Mouse (Mus musculus) layer of hippocampus, adult 11-12 months (tissue): ENCODE measurements around the gene Nhlrc4.
A peak's percentile ranks its signal among the peaks of the same experiment; 100 is the strongest.

Experiments
- DNase-seq: peaks from one replicate; pipeline ENCODE4 v3.0.0; 2022; ENCODE audit warnings: low spot score

Gene Nhlrc4

GRCm38 (mm10) chr17:25919786-25920642 lies 24.7 kb downstream of the Nhlrc4 start:
- DNase-seq, result peak; percentile 100

GRCm38 (mm10) chr17:25919144-25919785 lies 25.5 kb downstream of the Nhlrc4 start, which contains the start of gene Rab40c:
TSS of gene Rab40c (minus strand) at chr17:25919727.
- DNase-seq, result peak; percentile 58

GRCm38 (mm10) chr17:25918037-25918750 lies 26.6 kb downstream of the Nhlrc4 start:
- DNase-seq, result no peak

GRCm38 (mm10) chr17:25916931-25917647 lies 27.7 kb downstream of the Nhlrc4 start:
- DNase-seq, result no peak

GRCm38 (mm10) chr17:25914295-25914694 lies 30.5 kb downstream of the Nhlrc4 start:
- DNase-seq, result no peak

GRCm38 (mm10) chr17:25913877-25914275 lies 30.9 kb downstream of the Nhlrc4 start:
- no peak for DNase-seq

- peak; percentile 74 for DNase-seq
Observed at GRCm38 (mm10) chr17:25913186-25913876, 31.4 kb downstream of the Nhlrc4 start.

- no peak for DNase-seq
Observed at GRCm38 (mm10) chr17:25911816-25912215, 32.9 kb downstream of the Nhlrc4 start.

GRCm38 (mm10) chr17:25907640-25908039 lies 37.1 kb downstream of the Nhlrc4 start:
- no peak for DNase-seq

- DNase-seq, result no peak
Observed at GRCm38 (mm10) chr17:25903061-25903460, 41.7 kb downstream of the Nhlrc4 start.

GRCm38 (mm10) chr17:25900193-25900592 lies 44.6 kb downstream of the Nhlrc4 start:
- DNase-seq, result no peak

- DNase-seq, result no peak
Observed at GRCm38 (mm10) chr17:25895891-25896290, 48.9 kb downstream of the Nhlrc4 start.

GRCm38 (mm10) chr17:25895415-25895814 lies 49.3 kb downstream of the Nhlrc4 start:
- no peak for DNase-seq

- DNase-seq, result peak; percentile 63
Observed at GRCm38 (mm10) chr17:25893975-25894617, 50.7 kb downstream of the Nhlrc4 start.
